Mouse (Mus musculus): ENCODE measurements around the gene Kctd5. TPM values are rescaled to one million over a fixed set of nuclear protein-coding genes. Genes with fewer than 3 reads are reported as not detected.

The Kctd5 gene
- polyA plus RNA-seq, 1 experiment from 2014 or later: 39.9 TPM

GRCm38 (mm10) chr17:24084593-24084992 lies 11.3 kb upstream of the Kctd5 start:
- peaks cover 6% of the 10 kb centered on the region for H3K36me3 ChIP-seq (ENCODE audit: control insufficient read depth, insufficient read depth, low read length)

GRCm38 (mm10) chr17:24077101-24077500 lies 3.8 kb upstream of the Kctd5 start:
- no peak overlapping the region for H3K4me2 ChIP-seq
- no peaks in the 10 kb centered on the region for H3K27me3 ChIP-seq (ENCODE audit: control insufficient read depth, insufficient read depth, low read length)
- H3K9ac ChIP-seq (ENCODE audit: low read depth, low read length): no peak overlapping the region
- 82% methylated on average over 2 of the region's 2 CpGs for whole genome bisulfite sequencing (ENCODE audit: insufficient replicate concordance)
- no peaks in the 10 kb centered on the region for H3K9me3 ChIP-seq (replicated peaks; ENCODE audit: control insufficient read depth, low read length)
- H3K36me3 ChIP-seq (ENCODE audit: control insufficient read depth, insufficient read depth, low read length): peaks cover 12% of the 10 kb centered on the region; the same call in 1 of the 2 replicates
- ATAC-seq (replicated peaks; ENCODE audit: insufficient number of reproducible peaks, low FRiP score, low TSS enrichment): no peak
- H3K4me3 ChIP-seq (ENCODE audit: low read depth, low read length): no peak overlapping the region
- peaks cover 1% of the 10 kb centered on the region for H3K4me1 ChIP-seq (ENCODE audit: control insufficient read depth, insufficient read depth, low read length)
- no peak overlapping the region for H3K27ac ChIP-seq (ENCODE audit: low read depth, low read length)

More at GRCm38 (mm10) chr17:24084593-24084992, 11.3 kb upstream of the Kctd5 start:
- Histone ChIP-seq H3K9me3 (replicated peaks; ENCODE audit: control insufficient read depth, low read length) (no peaks in the 10 kb centered on the region), H3K27ac (ENCODE audit: low read depth, low read length) (no peak overlapping the region), H3K4me1 (ENCODE audit: control insufficient read depth, insufficient read depth, low read length) (no peaks in the 10 kb centered on the region), H3K4me3 (ENCODE audit: low read depth, low read length) (no peak overlapping the region), H3K9ac (ENCODE audit: low read depth, low read length) (no peak overlapping the region), H3K4me2 (no peak overlapping the region), H3K27me3 (ENCODE audit: control insufficient read depth, insufficient read depth, low read length) (no peaks in the 10 kb centered on the region)
- WGBS (ENCODE audit: insufficient replicate concordance): 50% methylated on average over 1 of the region's 1 CpGs
- no peak for ATAC-seq (replicated peaks; ENCODE audit: insufficient number of reproducible peaks, low FRiP score, low TSS enrichment)

- no peak overlapping the region for H3K4me2 ChIP-seq
- no peak overlapping the region for H3K4me3 ChIP-seq (ENCODE audit: low read depth, low read length)
- H3K9ac ChIP-seq (ENCODE audit: low read depth, low read length): no peak overlapping the region
- ATAC-seq (replicated peaks; ENCODE audit: insufficient number of reproducible peaks, low FRiP score, low TSS enrichment): no peak
- peaks cover 4% of the 10 kb centered on the region for H3K4me1 ChIP-seq (ENCODE audit: control insufficient read depth, insufficient read depth, low read length)
- 89% methylated on average over 3 of the region's 3 CpGs for WGBS (ENCODE audit: insufficient replicate concordance)
- no peaks in the 10 kb centered on the region for H3K27me3 ChIP-seq (ENCODE audit: control insufficient read depth, insufficient read depth, low read length)
- no peaks in the 10 kb centered on the region for H3K9me3 ChIP-seq (replicated peaks; ENCODE audit: control insufficient read depth, low read length)
- peaks cover 2% of the 10 kb centered on the region; the same call in 1 of the 2 replicates for H3K36me3 ChIP-seq (ENCODE audit: control insufficient read depth, insufficient read depth, low read length)
- H3K27ac ChIP-seq (ENCODE audit: low read depth, low read length): no peak overlapping the region
These were observed 3.8 kb downstream of the Kctd5 start for GRCm38 (mm10) chr17:24069531-24069930.

- no peaks in the 10 kb centered on the region for H3K27me3 ChIP-seq (ENCODE audit: control insufficient read depth, insufficient read depth, low read length)
- H3K9me3 ChIP-seq (replicated peaks; ENCODE audit: control insufficient read depth, low read length): no peaks in the 10 kb centered on the region
- H3K4me3 ChIP-seq (ENCODE audit: low read depth, low read length): no peak overlapping the region
- H3K36me3 ChIP-seq (ENCODE audit: control insufficient read depth, insufficient read depth, low read length): peaks cover 6% of the 10 kb centered on the region; the same call in 1 of the 2 replicates
- H3K27ac ChIP-seq (ENCODE audit: low read depth, low read length): no peak overlapping the region
- H3K9ac ChIP-seq (ENCODE audit: low read depth, low read length): no peak overlapping the region
- H3K4me1 ChIP-seq (ENCODE audit: control insufficient read depth, insufficient read depth, low read length): peaks cover 4% of the 10 kb centered on the region
- no peak for ATAC-seq (replicated peaks; ENCODE audit: insufficient number of reproducible peaks, low FRiP score, low TSS enrichment)
- WGBS (ENCODE audit: insufficient replicate concordance): 86% methylated on average over 5 of the region's 5 CpGs
- no peak overlapping the region for H3K4me2 ChIP-seq
These were observed 5.0 kb downstream of the Kctd5 start for GRCm38 (mm10) chr17:24068271-24068670.

- no peak overlapping the region for H3K4me2 ChIP-seq
- H3K4me1 ChIP-seq (ENCODE audit: control insufficient read depth, insufficient read depth, low read length): peaks cover 2% of the 10 kb centered on the region; the same call in 1 of the 2 replicates
- no peak overlapping the region for H3K27ac ChIP-seq (ENCODE audit: low read depth, low read length)
- no peak for ATAC-seq (replicated peaks; ENCODE audit: insufficient number of reproducible peaks, low FRiP score, low TSS enrichment)
- H3K36me3 ChIP-seq (ENCODE audit: control insufficient read depth, insufficient read depth, low read length): peaks cover 7% of the 10 kb centered on the region; the same call in 1 of the 2 replicates
- 77% methylated on average over 4 of the region's 4 CpGs for WGBS (ENCODE audit: insufficient replicate concordance)
- no peaks in the 10 kb centered on the region for H3K9me3 ChIP-seq (replicated peaks; ENCODE audit: control insufficient read depth, low read length)
- H3K9ac ChIP-seq (ENCODE audit: low read depth, low read length): 0 out of 2 replicates have a peak overlapping the region, but pooled peaks have one; percentile 28
- no peaks in the 10 kb centered on the region for H3K27me3 ChIP-seq (ENCODE audit: control insufficient read depth, insufficient read depth, low read length)
- H3K4me3 ChIP-seq (ENCODE audit: low read depth, low read length): no peak overlapping the region
These were observed 10.7 kb downstream of the Kctd5 start for GRCm38 (mm10) chr17:24062459-24063155.

- H3K4me1 ChIP-seq (ENCODE audit: control insufficient read depth, insufficient read depth, low read length): peaks cover 2% of the 10 kb centered on the region; the same call in 1 of the 2 replicates
- no peak for ATAC-seq (replicated peaks; ENCODE audit: insufficient number of reproducible peaks, low FRiP score, low TSS enrichment)
- H3K27ac ChIP-seq (ENCODE audit: low read depth, low read length): no peak overlapping the region
- H3K27me3 ChIP-seq (ENCODE audit: control insufficient read depth, insufficient read depth, low read length): no peaks in the 10 kb centered on the region
- no peak overlapping the region for H3K4me2 ChIP-seq
- H3K4me3 ChIP-seq (ENCODE audit: low read depth, low read length): no peak overlapping the region
- H3K36me3 ChIP-seq (ENCODE audit: control insufficient read depth, insufficient read depth, low read length): peaks cover 33% of the 10 kb centered on the region
- 92% methylated on average over 5 of the region's 5 CpGs for WGBS (ENCODE audit: insufficient replicate concordance)
- H3K9ac ChIP-seq (ENCODE audit: low read depth, low read length): no peak overlapping the region
- no peaks in the 10 kb centered on the region for H3K9me3 ChIP-seq (replicated peaks; ENCODE audit: control insufficient read depth, low read length)
These were observed 15.5 kb downstream of the Kctd5 start for GRCm38 (mm10) chr17:24057730-24058245.

- H3K9me3 ChIP-seq (replicated peaks; ENCODE audit: control insufficient read depth, low read length): no peaks in the 10 kb centered on the region
- no peak overlapping the region for H3K4me3 ChIP-seq (ENCODE audit: low read depth, low read length)
- no peak overlapping the region for H3K4me2 ChIP-seq
- no peak overlapping the region for H3K9ac ChIP-seq (ENCODE audit: low read depth, low read length)
- no peaks in the 10 kb centered on the region for H3K27me3 ChIP-seq (ENCODE audit: control insufficient read depth, insufficient read depth, low read length)
- no peak overlapping the region for H3K27ac ChIP-seq (ENCODE audit: low read depth, low read length)
- WGBS (ENCODE audit: insufficient replicate concordance): 91% methylated on average over 14 of the region's 14 CpGs
- peaks cover 33% of the 10 kb centered on the region for H3K36me3 ChIP-seq (ENCODE audit: control insufficient read depth, insufficient read depth, low read length)
- 0 out of 2 replicates have a peak, but pooled peaks cover 2% of the 10 kb centered on the region for H3K4me1 ChIP-seq (ENCODE audit: control insufficient read depth, insufficient read depth, low read length)
- no peak for ATAC-seq (replicated peaks; ENCODE audit: insufficient number of reproducible peaks, low FRiP score, low TSS enrichment)
These were observed 16.4 kb downstream of the Kctd5 start for GRCm38 (mm10) chr17:24056636-24057625.

- no peak overlapping the region for H3K9ac ChIP-seq (ENCODE audit: low read depth, low read length)
- peaks cover 20% of the 10 kb centered on the region for H3K36me3 ChIP-seq (ENCODE audit: control insufficient read depth, insufficient read depth, low read length)
- no peak overlapping the region for H3K4me2 ChIP-seq
- no peaks in the 10 kb centered on the region for H3K4me1 ChIP-seq (ENCODE audit: control insufficient read depth, insufficient read depth, low read length)
- H3K27me3 ChIP-seq (ENCODE audit: control insufficient read depth, insufficient read depth, low read length): no peaks in the 10 kb centered on the region
- no peak for ATAC-seq (replicated peaks; ENCODE audit: insufficient number of reproducible peaks, low FRiP score, low TSS enrichment)
- H3K9me3 ChIP-seq (replicated peaks; ENCODE audit: control insufficient read depth, low read length): no peaks in the 10 kb centered on the region
- no peak overlapping the region for H3K27ac ChIP-seq (ENCODE audit: low read depth, low read length)
- 85% methylated on average over 8 of the region's 8 CpGs for WGBS (ENCODE audit: insufficient replicate concordance)
- H3K4me3 ChIP-seq (ENCODE audit: low read depth, low read length): no peak overlapping the region
These were observed 24.3 kb downstream of the Kctd5 start for GRCm38 (mm10) chr17:24049008-24049407.
